Mouse (Mus musculus) CH12.LX (cell line): ENCODE measurements around the gene Ralgps2. TPM values are rescaled to one million over a fixed set of nuclear protein-coding genes. Genes with fewer than 3 reads are reported as not detected.

Source experiments
- DNase-seq: peaks from one replicate; pipeline ENCODE4 v3.0.0-alpha.2; 2013; ENCODE audit errors: extremely low read depth
- H3K27ac ChIP-seq: 2 replicates; pipeline ENCODE4 v1.5.1; 2012; ENCODE audit warnings: low read depth, mild to moderate bottlenecking, control low read depth, moderate library complexity; ENCODE audit not compliant: insufficient read depth
- H3K27me3 ChIP-seq: replicated peaks from 2 replicates; pipeline ENCODE3; 2012; ENCODE audit warnings: inconsistent platforms
- H3K36me3 ChIP-seq, 2 experiments: replicated peaks in 1 of 2; 2 replicates each; pipeline versions ENCODE3 to v1.6.1; 2012; ENCODE audit warnings: inconsistent platforms in 1 of 2, low read length in 1 of 2, mild to moderate bottlenecking in 1 of 2, mixed read lengths in 1 of 2, moderate library complexity in 1 of 2; ENCODE audit not compliant: control insufficient read depth in 1 of 2, insufficient read depth in 1 of 2
- H3K4me1 ChIP-seq, 2 experiments: 2 replicates each; pipeline ENCODE4 v1.6.1; 2012; ENCODE audit warnings: inconsistent platforms in 1 of 2, moderate library complexity in 1 of 2; ENCODE audit not compliant: insufficient read depth in 2 of 2, control insufficient read depth in 1 of 2
- H3K4me2 ChIP-seq: 2 replicates; pipeline ENCODE4 v1.6.1; 2012; ENCODE audit warnings: low read depth, mild to moderate bottlenecking, control low read depth; ENCODE audit not compliant: poor library complexity, insufficient read depth, severe bottlenecking
- H3K4me3 ChIP-seq, 3 experiments: fragments of 150-350 bp in 1 of 3; sonication (generic) in 1 of 3; replicated peaks in 1 of 3; 2 replicates each; pipeline versions ENCODE3 to v1.5.1; 2011 to 2012; ENCODE audit warnings: low read depth in 2 of 3, low read length in 2 of 3, mild to moderate bottlenecking in 2 of 3, moderate library complexity in 2 of 3, control low read depth in 1 of 3, improper control_type of control experiment in 1 of 3, inconsistent platforms in 1 of 3, mixed read lengths in 1 of 3; ENCODE audit not compliant: poor library complexity in 1 of 3
- H3K79me2 ChIP-seq: replicated peaks from 2 replicates; pipeline ENCODE4 v1.6.1; 2012; ENCODE audit warnings: mild to moderate bottlenecking, moderate library complexity; ENCODE audit not compliant: control insufficient read depth, poor library complexity, insufficient read depth, severe bottlenecking; ENCODE audit errors: extremely low read depth
- H3K9ac ChIP-seq: 2 replicates; pipeline ENCODE4 v1.6.1; 2012; ENCODE audit warnings: low read depth, mild to moderate bottlenecking, control low read depth, moderate library complexity; ENCODE audit not compliant: insufficient read depth
- H3K9me3 ChIP-seq: replicated peaks from 2 replicates; pipeline ENCODE3; 2012; ENCODE audit warnings: low read length, inconsistent platforms, mixed read lengths
- BHLHE40 ChIP-seq: IDR thresholded peaks from 2 replicates; pipeline ENCODE4 v1.6.1; 2011; ENCODE audit warnings: mild to moderate bottlenecking, low read depth, low read length, improper control_type of control experiment
- CHD1 ChIP-seq: IDR thresholded peaks from 2 replicates; pipeline ENCODE4 v1.6.1; 2012; ENCODE audit warnings: low read depth, low read length, improper control_type of control experiment, inconsistent platforms
- CHD2 ChIP-seq: IDR thresholded peaks from 2 replicates; pipeline ENCODE4 v1.6.1; 2011; ENCODE audit warnings: low read length, improper control_type of control experiment
- CTCF ChIP-seq, 2 experiments: IDR thresholded peaks in 1 of 2; conservative IDR thresholded peaks in 1 of 2; 2 replicates each; pipeline ENCODE4 v1.5.1; 2011 to 2012; ENCODE audit warnings: low read depth in 2 of 2, low read length in 2 of 2, improper control_type of control experiment in 1 of 2, inconsistent platforms in 1 of 2, mild to moderate bottlenecking in 1 of 2, moderate library complexity in 1 of 2
- ELF1 ChIP-seq: IDR thresholded peaks from 2 replicates; pipeline ENCODE4 v1.6.1; 2014; ENCODE audit warnings: low read depth, mild to moderate bottlenecking, inconsistent platforms, low read length, improper control_type of control experiment
- GABPA ChIP-seq: IDR thresholded peaks from 2 replicates; pipeline ENCODE4 v1.6.1; 2012; ENCODE audit warnings: low read depth, low read length, improper control_type of control experiment, inconsistent platforms; ENCODE audit not compliant: insufficient replicate concordance
- HCFC1 ChIP-seq: IDR thresholded peaks from 2 replicates; pipeline ENCODE4 v1.6.1; 2012; ENCODE audit warnings: low read depth, mild to moderate bottlenecking, inconsistent platforms, low read length, improper control_type of control experiment
- KAT2A ChIP-seq: IDR thresholded peaks from 2 replicates; pipeline ENCODE4 v1.6.1; 2012; ENCODE audit warnings: low read length, improper control_type of control experiment, inconsistent platforms; ENCODE audit not compliant: insufficient replicate concordance
- MAX ChIP-seq: IDR thresholded peaks from 2 replicates; pipeline ENCODE4 v1.6.1; 2011; ENCODE audit warnings: low read length, improper control_type of control experiment
- MEF2A ChIP-seq: IDR thresholded peaks from 2 replicates; pipeline ENCODE4 v1.6.1; 2014; ENCODE audit warnings: low read depth, mild to moderate bottlenecking, inconsistent platforms, low read length, improper control_type of control experiment, borderline replicate concordance
- MXI1 ChIP-seq: IDR thresholded peaks from 2 replicates; pipeline ENCODE4 v1.6.1; 2011; ENCODE audit warnings: mild to moderate bottlenecking, low read depth, low read length, improper control_type of control experiment
- MYC ChIP-seq: IDR thresholded peaks from 2 replicates; pipeline ENCODE4 v1.6.1; 2011; ENCODE audit warnings: low read depth, mild to moderate bottlenecking, improper control_type of control experiment, low read length
- RAD21 ChIP-seq: IDR thresholded peaks from 2 replicates; pipeline ENCODE4 v1.6.1; 2011; ENCODE audit warnings: low read depth, mild to moderate bottlenecking, low read length, improper control_type of control experiment, moderate library complexity
- RCOR1 ChIP-seq: conservative IDR thresholded peaks from 2 replicates; pipeline ENCODE4 v1.6.1; 2012; ENCODE audit warnings: low read depth, mild to moderate bottlenecking, inconsistent platforms, low read length, improper control_type of control experiment
- SIN3A ChIP-seq: IDR thresholded peaks from 2 replicates; pipeline ENCODE4 v1.6.1; 2012; ENCODE audit warnings: low read length, improper control_type of control experiment, inconsistent platforms
- SMC3 ChIP-seq: IDR thresholded peaks from 2 replicates; pipeline ENCODE4 v1.6.1; 2011; ENCODE audit warnings: low read depth, low read length, improper control_type of control experiment
- TCF12 ChIP-seq: IDR thresholded peaks from 2 replicates; pipeline ENCODE4 v1.6.1; 2014; ENCODE audit warnings: low read depth, mild to moderate bottlenecking, inconsistent platforms, low read length, improper control_type of control experiment
- UBTF ChIP-seq: IDR thresholded peaks from 2 replicates; pipeline ENCODE4 v1.6.1; 2012; ENCODE audit warnings: low read depth, mild to moderate bottlenecking, inconsistent platforms, low read length, improper control_type of control experiment, moderate library complexity
- USF1 ChIP-seq: IDR thresholded peaks from 2 replicates; pipeline ENCODE4 v1.6.1; 2014; ENCODE audit warnings: low read depth, mild to moderate bottlenecking, inconsistent platforms, low read length, improper control_type of control experiment
- USF2 ChIP-seq: conservative IDR thresholded peaks from 2 replicates; pipeline ENCODE4 v1.6.1; 2011; ENCODE audit warnings: low read depth, low read length, improper control_type of control experiment
- ZC3H11A ChIP-seq: IDR thresholded peaks from 2 replicates; pipeline ENCODE4 v1.6.1; 2012; ENCODE audit warnings: low read depth, mild to moderate bottlenecking, inconsistent platforms, low read length, improper control_type of control experiment
- ZNF384 ChIP-seq: IDR thresholded peaks from 2 replicates; pipeline ENCODE4 v1.6.1; 2012; ENCODE audit warnings: low read depth, low read length, improper control_type of control experiment, inconsistent platforms
- dilution Hi-C: fragments of 300-500 bp; cut with MboI; formaldehyde crosslinking; loops from 2 replicates; pipeline ENCODE4 v1.14.3; 2020; ENCODE audit warnings: low sequenced_read_pairs; ENCODE audit not compliant: extremely low pct_unique_long_range_greater_than_20kb, extremely low pct_ligation_motif_present
- in situ Hi-C: fragments of 300-500 bp; cut with MboI; formaldehyde crosslinking; loops from 3 replicates; pipeline ENCODE4 v1.14.3; 2019; ENCODE audit warnings: low sequenced_read_pairs, low pct_ligation_motif_present, low pct_unique_long_range_greater_than_20kb, mixed read lengths
- polyA plus RNA-seq: library from polyadenylated mRNA; unstranded; fragments of >175 nt; gene quantifications from 2 replicates; pipeline ENCODE4 v1.2.1, GENCODE M21; 2012; ENCODE audit warnings: low read depth; ENCODE audit not compliant: insufficient read length
- total RNA-seq, 2 experiments: library from RNA; depleted of rRNA; stranded (reverse); fragments of 300-350 nt in 1 of 2; fragments of >200 nt in 1 of 2; gene quantifications; 2 replicates each; pipeline ENCODE4 v1.2.3; 2012 to 2014

The Ralgps2 gene
- total and polyA plus RNA-seq, 3 experiments = 65.1 to 149 (median 133) TPM

- H3K4me2 ChIP-seq = no peak overlapping the region
- no peaks in the 10 kb centered on the region for H3K27me3 ChIP-seq
These were observed 14.8 kb upstream of the Ralgps2 start for GRCm38 (mm10) chr1:156954216-156954615.

GRCm38 (mm10) chr1:156950354-156950753, 10.9 kb upstream of the Ralgps2 start:
- Histone ChIP-seq H3K4me1 (peaks cover 5 to 16% of the 10 kb centered on the region in 2 experiments; a peak in 3 of 4 replicates), H3K9me3 (no peaks in the 10 kb centered on the region), H3K4me3 (no peak overlapping the region), H3K36me3 (no peaks in the 10 kb centered on the region), H3K27me3 (no peaks in the 10 kb centered on the region)
- no peak for DNase-seq
- in situ Hi-C loops (no loop called here), dilution Hi-C loops (no loop called here)
- TF ChIP-seq BHLHE40 = no peak
- TF ChIP-seq MXI1 = no peak
- TF ChIP-seq MEF2A = no peak
- no peak for TF ChIP-seq GABPA
- no peak for TF ChIP-seq ZNF384
- no peak for TF ChIP-seq CHD2
- no peak for TF ChIP-seq USF1
- no peak for TF ChIP-seq SIN3A
- TF ChIP-seq RCOR1 = no peak
- TF ChIP-seq MAX = no peak
- TF ChIP-seq HCFC1 = no peak
- TF ChIP-seq SMC3 = no peak
- no peak for TF ChIP-seq MYC
- TF ChIP-seq CHD1 = no peak
- TF ChIP-seq ZC3H11A = no peak
- TF ChIP-seq RAD21 = no peak
- TF ChIP-seq USF2 = no peak
- no peak for TF ChIP-seq UBTF
- no peak for TF ChIP-seq TCF12
- TF ChIP-seq, all 38 proteins: peak for 0
- no peak overlapping the region for H3K9ac ChIP-seq
- H3K27ac ChIP-seq = no peak overlapping the region
- no peak overlapping the region for H3K4me2 ChIP-seq
- H3K79me2 ChIP-seq = no peaks in the 10 kb centered on the region

More at GRCm38 (mm10) chr1:156954216-156954615, 14.8 kb upstream of the Ralgps2 start:
- no peak for DNase-seq
- in situ Hi-C loops = no loop called here
- no peak for TF ChIP-seq KAT2A
- no peak for TF ChIP-seq MEF2A
- no peak for TF ChIP-seq CTCF (conservative IDR thresholded peaks at IDR 0.05 in 1 of 2, IDR thresholded peaks at IDR 0.05 in 1 of 2; ENCODE audit: low read depth in 2 of 2, low read length in 2 of 2)
- TF ChIP-seq USF2 = no peak
- no peak for TF ChIP-seq ELF1
- TF ChIP-seq SIN3A = no peak
- no peak for TF ChIP-seq USF1
- no peak for TF ChIP-seq RAD21
- no peak for TF ChIP-seq ZNF384
- no peak overlapping the region for H3K9ac ChIP-seq
- H3K27ac ChIP-seq = no peak overlapping the region
- H3K9me3 ChIP-seq = no peaks in the 10 kb centered on the region
- H3K4me1 ChIP-seq = peaks cover 7 to 40% of the 10 kb centered on the region in 2 experiments
- dilution Hi-C loops = no loop called here
- H3K4me3 ChIP-seq = no peak overlapping the region
- H3K36me3 ChIP-seq = no peaks in the 10 kb centered on the region
- no peaks in the 10 kb centered on the region for H3K79me2 ChIP-seq
